Mouse (Mus musculus) skeletal muscle tissue, postnatal 0 days (tissue): Measurements from ENCODE around the gene Zfp811. TPM values are rescaled to one million over a fixed set of nuclear protein-coding genes. Genes with fewer than 3 reads are reported as not detected.

ENCODE experiments used
- polyA plus RNA-seq: library from polyadenylated mRNA; unstranded; fragments of >200 nt; fragmentation: Nextera tagmentation; extraction: Ambion mirVana; gene quantifications from 2 replicates; pipeline ENCODE4 v1.2.1, GENCODE M21; 2015

The Zfp811 gene
- polyA plus RNA-seq: 0.65 and 1.1 TPM in 2 replicates

DNA sequence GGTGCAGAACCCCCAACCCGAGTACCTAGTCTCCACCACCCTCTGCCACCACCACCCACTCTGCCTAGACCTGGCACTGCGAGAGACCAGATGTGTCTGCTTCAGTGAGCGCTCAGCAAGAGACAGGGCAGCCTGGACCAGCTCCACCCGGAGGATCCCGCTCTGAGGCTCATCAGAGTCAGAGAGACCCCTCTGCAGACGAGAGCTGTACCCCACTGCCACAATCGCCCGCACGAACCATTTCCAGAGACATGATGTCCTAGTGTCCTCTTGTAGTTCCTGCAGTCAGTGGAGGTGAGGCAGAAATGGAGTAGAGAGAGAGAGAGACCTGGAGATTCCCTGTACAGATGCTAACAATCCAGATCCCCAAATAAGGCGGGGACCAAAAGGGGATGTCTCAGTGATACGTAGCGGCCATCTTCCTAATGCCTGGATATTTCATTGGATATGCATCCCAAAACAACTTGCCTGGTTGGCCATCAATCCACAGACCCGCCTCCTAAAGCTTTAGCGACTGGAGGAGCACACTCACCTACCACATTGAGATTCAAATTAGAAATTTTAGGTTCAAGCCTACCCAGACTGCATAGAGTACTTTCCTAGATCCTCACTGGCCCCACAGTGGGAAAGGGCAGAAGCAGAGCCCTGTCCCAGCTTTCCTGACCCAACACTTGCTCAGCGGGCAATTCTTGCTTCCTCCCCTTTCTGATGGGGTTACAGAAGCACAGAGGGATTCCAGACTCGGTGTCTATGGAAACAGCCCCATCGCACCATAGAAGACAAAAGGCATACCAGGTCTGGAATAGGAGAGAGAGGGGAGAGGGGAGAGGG, at the start of gene Zfp811:
TSS of gene Zfp811 (minus strand) at position 388 of the 831 bp plus-strand sequence.

DNA sequence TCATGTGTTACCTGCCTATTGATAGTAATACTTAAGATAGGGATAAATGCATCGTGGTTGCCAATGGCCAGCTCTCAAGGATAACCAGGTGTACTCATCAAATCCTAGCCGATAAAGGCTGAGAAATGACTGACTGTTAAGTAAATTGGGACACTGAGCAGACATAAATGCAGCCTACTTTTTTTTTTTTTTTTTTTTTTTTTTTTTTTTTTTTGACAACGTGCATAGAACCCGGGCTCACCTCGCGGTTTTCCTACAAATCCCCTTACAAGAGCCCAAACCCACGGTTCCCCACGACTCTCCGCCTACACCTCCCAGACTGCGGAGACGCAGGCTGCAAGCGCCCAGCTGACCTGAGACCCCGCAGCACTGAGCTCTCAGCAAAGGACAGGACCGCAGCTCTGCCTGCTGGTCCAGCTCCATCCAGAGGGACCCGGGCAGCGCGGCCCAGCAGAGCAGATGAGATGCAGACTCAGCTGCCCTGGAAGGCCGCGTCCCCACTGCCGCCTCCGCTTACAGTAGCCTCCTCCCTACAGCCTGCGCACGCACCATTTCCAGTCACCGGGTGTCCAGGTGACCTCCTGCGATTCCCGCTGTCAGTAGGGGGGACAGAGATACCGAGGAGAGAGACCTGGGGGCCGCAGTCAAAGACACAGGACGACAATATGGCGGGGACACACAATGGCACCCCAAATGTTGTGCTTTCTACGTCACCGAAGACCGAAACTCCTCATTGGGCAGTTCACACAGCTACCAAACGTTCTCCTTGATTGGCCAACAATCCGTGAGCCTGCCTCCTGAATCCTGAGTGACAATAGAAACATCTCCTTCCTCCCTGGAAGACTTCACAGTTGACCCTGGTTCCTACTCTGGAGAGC, 20.0 kb upstream of the Zfp811 start, which contains the start of gene Zfp799:
TSS of gene Zfp799 (minus strand) at position 722 of the 878 bp plus-strand sequence.

GRCm38 (mm10) chr17:32788094-32788559, 21.6 kb downstream of the Zfp811 start, which contains the start of gene Zfp871:
Gene Zfp871, minus strand, starts transcription at chr17:32788287.

Other genes starting within 250 kb of the Zfp811 start
- gene Cyp4f37, start 188.6 kb downstream of the Zfp811 start, polyA plus RNA-seq: not detected in 2 replicates
- gene Cyp4f40, start 151.0 kb downstream of the Zfp811 start, polyA plus RNA-seq: not detected in 2 replicates
- not detected in 2 replicates for gene Cyp4f15, start 124.3 kb downstream of the Zfp811 start, polyA plus RNA-seq
- 14.3 and 16.7 TPM in 2 replicates for gene Zfp871, start 21.6 kb downstream of the Zfp811 start, polyA plus RNA-seq
- gene Zfp799, start 20.3 kb upstream of the Zfp811 start, polyA plus RNA-seq: 3.8 and 5.4 TPM in 2 replicates
- gene Zfp870, start 81.7 kb upstream of the Zfp811 start, polyA plus RNA-seq: 3.9 and 4.1 TPM in 2 replicates
- not detected in 2 replicates for gene Cyp4f14, start 107.4 kb upstream of the Zfp811 start, polyA plus RNA-seq
- 8.7 and 9.8 TPM in 2 replicates for gene Cyp4f13, start 137.5 kb upstream of the Zfp811 start, polyA plus RNA-seq
- gene Zfp472, start 155.9 kb upstream of the Zfp811 start, polyA plus RNA-seq: 3.3 and 3.9 TPM in 2 replicates
- gene Zfp952, start 183.2 kb upstream of the Zfp811 start, polyA plus RNA-seq: 4.8 and 5.4 TPM in 2 replicates
- gene Zfp763, start 223.5 kb upstream of the Zfp811 start, polyA plus RNA-seq: 3.4 and 3.5 TPM in 2 replicates